Comparison of ENCODE assay signal across 13 mouse cellular contexts in genomic region chr1:131183201-131183600, GRCm38 (mm10).
"Had no signal": no experiment of that assay in that cellular context is flagged by ENCODE, and none has a peak within 500 bp of the region (broad histone marks: within the 10 kb centered on the region; RNA-seq: fewer than 3 reads in every experiment).

No protein-coding gene starts in this region.

- H3K27ac ChIP-seq: layer of hippocampus, adult 2 months; limb, embryonic 12.5 days; liver, embryonic 15.5 days; midbrain, embryonic 15.5 days; neural tube, embryonic 15.5 days had no signal

- H3K4me1 ChIP-seq: midbrain, embryonic 15.5 days; neural tube, embryonic 15.5 days had no signal

- DNase-seq: kidney, adult 11 months; kidney, adult 9 months; kidney, postnatal 36 days; liver; lung, adult 2 months; right cerebral cortex, adult 18-20 months; thymus, postnatal 14 days had no signal

- H3K27me3 ChIP-seq: limb, embryonic 12.5 days; liver, embryonic 15.5 days; midbrain, embryonic 15.5 days; neural tube, embryonic 15.5 days had no signal

- ATAC-seq: lung, postnatal 0 days; midbrain, embryonic 15.5 days had no signal

- H3K4me3 ChIP-seq: layer of hippocampus, adult 2 months; limb, embryonic 12.5 days; liver, embryonic 15.5 days; midbrain, embryonic 15.5 days; neural tube, embryonic 15.5 days had no signal
